Mouse (Mus musculus) cerebellum, adult 11 months (tissue): Measurements from ENCODE around the gene Vps13d.
"Not testable (repeated sequence)": the region's sequence is repeated elsewhere in the genome, so short reads cannot be mapped to it uniquely, and the experiment has no call there.

Experiments used
- DNase-seq: peaks from one replicate; pipeline ENCODE4 v3.0.0; 2022

The Vps13d gene

GRCm38 (mm10) chr4:145210564-145210963 lies 15.8 kb upstream of the Vps13d start:
- no peak for DNase-seq

GRCm38 (mm10) chr4:145209690-145210088 lies 14.9 kb upstream of the Vps13d start:
- no peak for DNase-seq

- no peak for DNase-seq
Observed at GRCm38 (mm10) chr4:145209076-145209689, 14.4 kb upstream of the Vps13d start.

DNA sequence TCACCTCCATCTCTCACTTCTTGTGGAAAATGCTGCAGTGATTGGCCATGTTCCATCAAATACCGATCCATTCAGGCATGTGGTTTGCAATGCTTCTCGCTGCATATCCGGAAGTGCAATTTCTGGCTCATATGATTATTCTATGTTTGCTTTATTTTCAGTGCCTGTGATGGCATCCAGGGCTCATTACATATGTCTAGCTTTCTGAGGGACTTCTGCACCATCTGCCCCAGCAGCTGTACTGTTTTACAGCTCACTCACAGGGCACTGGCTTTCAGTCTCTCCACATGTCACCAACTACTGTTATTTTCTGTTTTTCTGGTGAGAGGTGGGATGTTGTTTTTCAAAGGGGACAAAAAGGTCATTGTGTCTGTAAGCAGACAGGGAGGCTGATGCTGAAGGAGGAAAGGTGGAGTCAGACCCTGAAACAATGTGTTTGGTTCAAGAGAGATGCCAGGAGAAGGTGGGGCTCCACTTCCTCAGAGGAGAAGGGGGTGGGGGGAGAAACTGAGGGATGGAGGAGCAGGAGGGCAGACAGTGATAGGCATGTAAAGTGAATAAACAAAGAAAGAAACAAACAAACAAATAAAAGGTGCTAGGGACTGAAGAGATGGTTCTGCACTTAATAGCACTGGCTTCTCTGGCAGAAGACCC lies 13.0 kb upstream of the Vps13d start:
- no peak for DNase-seq

DNA sequence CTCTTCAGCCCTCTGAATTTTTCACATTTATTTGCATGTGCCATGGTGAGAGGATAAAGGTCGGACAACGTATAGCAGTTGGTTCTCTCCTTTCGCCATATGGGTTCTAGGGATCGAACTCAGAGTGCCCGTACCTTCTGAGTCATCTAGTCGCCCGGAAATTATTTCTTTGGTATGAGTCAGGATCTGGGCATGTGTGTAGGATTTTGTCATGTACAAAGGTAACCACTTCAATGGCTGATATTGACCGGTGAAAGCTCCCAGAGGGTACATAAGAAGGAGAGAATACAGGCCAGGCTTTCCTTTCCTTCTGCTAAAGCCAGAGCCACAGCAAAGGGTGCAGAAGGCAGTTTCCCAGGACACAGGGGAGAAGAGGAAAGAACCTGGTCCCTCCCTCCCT lies 10.0 kb upstream of the Vps13d start:
- no peak for DNase-seq

- no peak for DNase-seq
Observed at GRCm38 (mm10) chr4:145203305-145203704, 8.5 kb upstream of the Vps13d start.

DNA sequence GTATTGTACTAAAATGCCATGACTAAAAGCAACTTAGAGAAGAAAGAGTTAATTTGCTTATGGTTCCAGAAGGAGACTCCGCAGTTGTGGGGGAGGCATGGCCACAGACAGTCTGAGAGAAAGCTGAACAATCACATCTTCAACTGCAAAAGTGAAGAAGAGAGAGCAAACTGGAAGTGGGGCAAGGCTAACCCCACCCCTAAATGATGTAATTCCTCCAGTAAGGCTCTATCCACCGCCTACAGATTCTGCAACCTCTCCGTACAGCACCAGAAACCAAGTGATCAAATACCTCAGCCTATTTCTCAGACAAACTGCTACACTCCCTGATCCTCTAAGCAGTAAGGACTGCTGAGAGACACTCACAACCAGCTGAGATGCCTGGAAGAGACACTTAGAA lies 6.6 kb upstream of the Vps13d start:
- DNase-seq, result no peak

GRCm38 (mm10) chr4:145199982-145200699 lies 5.3 kb upstream of the Vps13d start:
- DNase-seq, result no peak

- DNase-seq, result no peak
Observed at GRCm38 (mm10) chr4:145196586-145196985, 1.8 kb upstream of the Vps13d start.

DNA sequence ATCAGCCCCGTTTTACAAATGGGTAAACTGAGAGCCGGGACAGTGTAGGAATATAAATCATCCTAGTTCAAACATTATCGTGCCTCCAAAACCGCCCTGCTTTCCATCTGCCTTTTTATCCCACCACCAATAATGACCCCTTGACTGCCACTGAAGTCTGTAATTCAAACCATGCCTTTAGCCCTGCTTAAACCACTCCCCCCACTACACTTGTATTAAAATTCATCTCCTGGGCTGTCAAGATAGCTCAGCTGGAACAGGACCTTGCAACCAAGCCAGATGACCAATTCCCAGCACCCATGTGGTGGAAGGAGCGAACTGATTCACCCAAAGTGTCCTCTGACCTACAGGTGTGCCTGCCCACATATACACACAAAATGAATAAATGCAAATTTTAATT lies 367 bp upstream of the Vps13d start:
- DNase-seq, result no peak

DNA sequence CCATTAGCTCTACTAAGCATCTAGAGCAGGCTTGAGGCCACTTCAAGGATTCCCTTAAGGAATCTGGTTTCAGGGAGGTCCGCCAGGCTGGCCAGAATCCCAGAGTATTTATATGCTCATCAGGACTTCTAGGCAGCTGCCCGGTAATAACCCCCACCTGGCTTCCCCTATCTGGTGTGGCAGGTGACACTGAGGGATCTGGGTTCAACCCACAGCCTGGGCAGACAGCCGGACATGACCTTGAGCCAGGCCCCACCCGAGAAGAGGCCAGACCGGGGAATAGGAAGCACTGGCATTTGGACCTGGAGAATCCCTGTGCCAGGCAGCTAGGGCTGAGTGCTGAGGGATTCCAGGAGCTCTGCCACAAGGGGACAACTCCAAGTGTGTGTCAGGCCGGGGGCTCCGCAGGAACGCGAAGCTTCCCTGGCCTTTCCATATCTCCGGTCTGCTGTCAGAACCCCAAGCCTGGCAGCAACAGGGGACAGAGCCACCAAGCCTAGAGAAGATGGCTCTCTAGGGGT lies 754 bp downstream of the Vps13d start:
- peak; percentile 40 for DNase-seq

GRCm38 (mm10) chr4:145193406-145193805 lies 1.4 kb downstream of the Vps13d start:
- no peak for DNase-seq

DNA sequence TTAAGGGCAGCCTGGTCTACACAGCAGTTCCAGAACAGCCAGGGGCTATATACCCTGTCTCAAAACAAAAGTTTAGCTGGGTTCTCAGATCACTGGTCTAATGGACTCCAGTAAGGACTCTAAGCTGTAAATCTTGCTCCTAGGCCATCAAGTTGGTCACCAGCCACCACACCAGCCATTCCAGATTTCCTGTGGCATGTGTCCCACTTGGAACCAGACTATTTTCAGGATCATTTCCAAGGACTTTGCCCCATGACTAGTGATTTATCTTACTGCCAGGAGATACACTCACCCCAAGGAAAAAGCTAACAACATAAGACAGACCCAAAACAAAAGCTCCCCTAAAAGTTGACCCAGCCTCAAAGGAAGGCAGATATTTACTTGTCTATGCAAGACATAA lies 2.1 kb downstream of the Vps13d start:
- DNase-seq, result peak; percentile 10

DNA sequence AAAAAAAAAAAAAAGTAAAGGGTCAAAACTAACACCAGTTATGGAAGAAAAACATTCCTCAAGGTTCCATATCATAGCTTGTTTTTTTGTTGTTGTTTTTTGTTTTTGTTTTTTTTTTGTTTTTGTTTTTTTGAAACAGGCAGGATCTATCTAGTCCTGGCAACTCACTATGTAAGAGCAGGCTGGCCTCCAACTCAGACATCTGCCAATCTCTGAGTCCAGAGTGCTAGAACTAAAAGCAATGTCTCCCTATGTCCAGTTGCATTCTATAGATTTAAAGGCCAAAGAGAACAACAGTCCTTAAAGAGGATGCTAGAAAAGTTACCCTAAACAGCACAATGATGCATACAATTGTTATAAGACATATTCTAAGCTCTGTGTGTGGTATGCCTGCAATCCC lies 6.2 kb downstream of the Vps13d start:
- no peak for DNase-seq

GRCm38 (mm10) chr4:145187619-145188018 lies 7.2 kb downstream of the Vps13d start:
- DNase-seq, result no peak

DNA sequence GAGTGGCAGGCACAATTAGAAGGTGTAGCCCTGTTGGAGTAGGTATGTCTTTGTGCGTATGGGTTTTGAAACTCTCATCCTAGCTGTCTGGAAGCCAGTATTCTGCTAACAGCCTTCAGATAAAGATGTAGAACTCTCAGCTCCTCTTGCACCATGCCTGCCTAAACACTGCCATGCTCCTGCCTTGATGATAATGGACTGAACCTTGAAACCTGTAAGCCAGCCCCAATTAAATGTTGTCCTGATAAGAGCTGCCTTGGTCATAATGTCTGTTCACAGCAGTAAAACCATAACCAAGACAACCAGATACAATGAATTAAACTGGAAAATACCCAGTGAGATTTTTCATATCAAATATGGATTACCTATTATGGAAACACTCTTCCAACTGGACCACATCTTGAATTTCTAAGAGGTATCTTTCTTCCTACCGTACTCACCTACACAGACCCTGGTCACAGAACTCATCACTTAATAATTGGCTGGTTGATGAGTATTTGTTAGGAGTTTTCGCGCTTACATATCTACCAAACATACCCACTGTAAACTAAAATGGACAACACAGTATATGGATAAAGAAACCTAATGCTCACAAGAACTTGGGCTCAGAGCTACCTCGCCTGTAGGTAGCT lies 15.8 kb downstream of the Vps13d start:
- DNase-seq, result no peak

GRCm38 (mm10) chr4:145165542-145165941 lies 29.3 kb downstream of the Vps13d start:
- not testable (repeated sequence) for DNase-seq

DNA sequence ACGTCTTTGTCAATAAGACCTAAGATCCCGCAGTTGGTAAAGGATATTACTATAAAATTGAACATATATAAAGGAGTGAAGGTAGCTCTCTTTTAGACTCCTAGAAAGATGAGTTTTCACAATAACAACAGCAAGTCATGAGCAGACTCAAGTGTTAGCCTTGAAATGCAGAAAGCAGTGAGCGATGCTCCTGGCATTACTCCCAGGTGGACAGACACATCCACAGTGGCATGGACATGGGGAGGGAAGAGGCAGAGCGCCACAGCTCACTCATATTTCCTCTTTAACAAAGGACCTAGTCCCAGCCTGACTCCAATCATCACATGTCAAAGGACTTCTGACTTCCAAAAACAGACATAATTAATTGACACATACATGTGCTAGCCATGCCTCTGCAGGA lies 30.7 kb downstream of the Vps13d start:
- no peak for DNase-seq

- DNase-seq, result no peak
Observed at GRCm38 (mm10) chr4:145161243-145161642, 33.6 kb downstream of the Vps13d start.

- DNase-seq, result peak; percentile 28
Observed at GRCm38 (mm10) chr4:145155956-145156355, 38.8 kb downstream of the Vps13d start.

DNA sequence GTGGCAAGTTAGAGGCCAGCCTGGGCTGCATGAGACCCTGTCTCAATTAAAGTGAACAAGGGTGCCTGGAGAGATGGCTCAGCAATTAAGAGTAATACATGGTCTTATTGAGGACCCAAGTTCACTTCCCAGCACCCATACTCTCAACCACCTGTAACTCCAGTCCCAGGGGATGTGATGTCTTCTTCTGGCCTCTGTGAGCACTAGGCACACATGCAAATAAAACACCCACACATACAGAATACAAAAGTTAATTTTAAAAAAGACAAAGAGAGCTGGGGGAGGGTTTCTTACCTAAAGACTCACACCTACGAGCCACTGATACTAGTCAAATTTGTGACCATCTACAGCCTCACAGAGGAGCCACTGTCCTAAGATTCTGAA lies 43.7 kb downstream of the Vps13d start:
- no peak for DNase-seq

DNA sequence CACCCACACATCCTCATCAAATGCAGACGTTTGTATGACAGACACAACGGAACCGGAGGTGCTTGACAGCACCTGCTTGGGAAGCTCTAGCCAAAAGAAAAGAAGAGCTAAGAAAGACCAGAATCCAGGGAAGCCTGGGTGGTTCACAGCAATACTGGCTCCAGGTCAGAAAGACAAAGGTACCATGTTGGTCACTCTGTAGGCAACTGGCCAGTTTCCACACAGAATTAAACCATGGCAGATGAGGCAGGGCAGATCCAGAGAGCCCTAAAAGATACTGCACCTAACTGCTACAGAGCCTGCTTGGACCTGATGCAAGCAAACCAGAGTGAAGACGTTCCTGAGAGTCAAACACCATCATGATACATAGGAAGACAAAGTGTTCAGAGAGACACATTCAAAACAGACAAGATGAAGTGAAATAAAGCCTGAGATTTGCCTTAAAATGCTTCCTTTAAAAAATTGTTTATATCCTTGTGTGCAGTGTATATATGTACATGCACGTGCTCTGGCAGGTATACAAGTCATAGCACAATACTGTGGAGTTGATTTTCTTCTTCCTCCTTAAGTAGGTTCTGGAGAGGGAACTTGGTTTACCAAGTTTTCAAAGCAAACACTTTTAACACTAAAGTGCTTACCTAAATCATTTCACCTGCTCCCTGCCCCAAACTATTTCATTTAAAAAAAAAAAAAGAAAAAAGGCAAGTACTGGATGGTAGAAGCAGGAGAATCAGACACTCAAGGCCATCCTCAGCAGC lies 44.3 kb downstream of the Vps13d start:
- DNase-seq, result peak; percentile 16
